Mouse (Mus musculus) urinary bladder, adult 2 months (tissue): ENCODE measurements around the gene Cd81. TPM values are rescaled to one million over a fixed set of nuclear protein-coding genes. Genes with fewer than 3 reads are reported as not detected.
A peak's percentile ranks its signal among the peaks of the same experiment; 100 is the strongest.

ENCODE experiments used
- DNase-seq: peaks from one replicate; pipeline ENCODE4 v3.0.0; 2022; ENCODE audit warnings: low spot score
- polyA plus RNA-seq: library from polyadenylated mRNA; depleted of rRNA; stranded (reverse); fragments of >200 nt; gene quantifications from 2 replicates; pipeline ENCODE4 v1.2.3, GENCODE M21; 2012

Cd81 gene
- polyA plus RNA-seq, 1 experiment: 591 TPM

GRCm38 (mm10) chr7:143049841-143050816, 2.4 kb upstream of the Cd81 start:
- no peak for DNase-seq

GRCm38 (mm10) chr7:143051316-143051715, 1.2 kb upstream of the Cd81 start:
- no peak for DNase-seq

- peak; percentile 49 for DNase-seq
These were observed 715 bp downstream of the Cd81 start for GRCm38 (mm10) chr7:143053008-143053899.

- no peak for DNase-seq
These were observed 1.5 kb downstream of the Cd81 start for GRCm38 (mm10) chr7:143053961-143054611.

- no peak for DNase-seq
These were observed 2.0 kb downstream of the Cd81 start for GRCm38 (mm10) chr7:143054612-143054965.

- no peak for DNase-seq
These were observed 2.5 kb downstream of the Cd81 start for GRCm38 (mm10) chr7:143055001-143055400.

- DNase-seq: no peak
These were observed 3.1 kb downstream of the Cd81 start for GRCm38 (mm10) chr7:143055499-143056186.

GRCm38 (mm10) chr7:143057023-143057422, 4.5 kb downstream of the Cd81 start:
- DNase-seq: no peak

GRCm38 (mm10) chr7:143057667-143058220, 5.2 kb downstream of the Cd81 start:
- DNase-seq: no peak

GRCm38 (mm10) chr7:143058221-143058697, 5.7 kb downstream of the Cd81 start:
- DNase-seq: no peak

GRCm38 (mm10) chr7:143059202-143059870, 6.8 kb downstream of the Cd81 start:
- no peak for DNase-seq

GRCm38 (mm10) chr7:143062704-143063103, 10.2 kb downstream of the Cd81 start:
- no peak for DNase-seq

- no peak for DNase-seq
These were observed 11.7 kb downstream of the Cd81 start for GRCm38 (mm10) chr7:143064226-143064625.

GRCm38 (mm10) chr7:143065692-143066091, 13.2 kb downstream of the Cd81 start:
- no peak for DNase-seq

GRCm38 (mm10) chr7:143067469-143067868, 14.9 kb downstream of the Cd81 start:
- DNase-seq: no peak

GRCm38 (mm10) chr7:143067897-143068296, 15.4 kb downstream of the Cd81 start:
- no peak for DNase-seq

GRCm38 (mm10) chr7:143068316-143068881, 15.9 kb downstream of the Cd81 start:
- no peak for DNase-seq

GRCm38 (mm10) chr7:143068882-143069591, 16.5 kb downstream of the Cd81 start, which contains the start of gene Tssc4:
Gene Tssc4 (plus strand): TSS chr7:143069249.
- peak; percentile 81 for DNase-seq

GRCm38 (mm10) chr7:143069751-143070400, 17.3 kb downstream of the Cd81 start:
- DNase-seq: no peak
